Mouse (Mus musculus) kidney, postnatal 25 days (tissue): Measurements from ENCODE around the gene Ipo9.
A peak's percentile ranks its signal among the peaks of the same experiment; 100 is the strongest.

Experiments used
- DNase-seq, 2 experiments: peaks; one replicate each; pipeline ENCODE4 v3.0.0; 2021; ENCODE audit warnings: mixed read lengths in 2 of 2

Gene Ipo9

DNA sequence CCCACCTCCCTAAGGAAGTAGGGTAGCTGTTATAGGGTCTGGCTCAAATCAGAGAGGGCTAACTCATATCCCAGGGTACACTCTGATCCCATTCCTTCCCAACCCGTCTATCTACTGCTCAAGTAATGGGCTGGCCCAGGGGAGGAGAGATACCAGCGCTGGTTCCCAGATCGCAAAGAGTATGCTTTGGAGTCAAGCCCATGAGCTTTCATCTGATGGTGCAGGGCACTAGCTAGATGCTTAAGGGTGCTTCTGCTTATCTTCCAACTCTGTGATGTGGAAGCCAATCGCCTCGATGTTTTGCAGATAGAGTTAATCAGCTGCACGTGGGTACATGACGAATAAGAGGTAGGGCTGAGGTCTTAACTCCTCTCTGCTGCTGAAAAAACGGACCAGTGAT is 62.7 kb downstream of the Ipo9 start:
- DNase-seq, result no peak

DNA sequence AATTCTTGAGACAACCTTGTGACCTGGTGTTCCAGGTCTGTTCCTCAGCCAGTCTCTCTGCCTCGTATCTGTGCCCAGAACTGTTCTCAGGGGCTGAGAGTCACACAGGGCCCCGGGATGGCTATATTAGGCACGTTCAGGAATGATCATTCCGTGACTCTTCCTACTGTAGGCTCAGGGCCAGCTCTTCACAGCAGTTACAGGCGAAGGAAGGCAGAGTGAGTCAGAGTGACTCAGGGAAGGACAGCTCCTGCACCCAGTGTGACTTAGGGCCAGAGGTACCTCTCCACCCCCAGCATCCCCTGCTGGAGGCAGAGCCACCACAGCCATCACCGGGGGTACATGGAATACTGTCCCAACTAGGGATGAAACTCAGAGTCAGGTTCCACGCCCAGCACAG is 63.3 kb downstream of the Ipo9 start:
- DNase-seq, result no peak

GRCm38 (mm10) chr1:135366380-135366779 is 63.9 kb downstream of the Ipo9 start:
- peak; percentile 16 to 59 for DNase-seq

DNA sequence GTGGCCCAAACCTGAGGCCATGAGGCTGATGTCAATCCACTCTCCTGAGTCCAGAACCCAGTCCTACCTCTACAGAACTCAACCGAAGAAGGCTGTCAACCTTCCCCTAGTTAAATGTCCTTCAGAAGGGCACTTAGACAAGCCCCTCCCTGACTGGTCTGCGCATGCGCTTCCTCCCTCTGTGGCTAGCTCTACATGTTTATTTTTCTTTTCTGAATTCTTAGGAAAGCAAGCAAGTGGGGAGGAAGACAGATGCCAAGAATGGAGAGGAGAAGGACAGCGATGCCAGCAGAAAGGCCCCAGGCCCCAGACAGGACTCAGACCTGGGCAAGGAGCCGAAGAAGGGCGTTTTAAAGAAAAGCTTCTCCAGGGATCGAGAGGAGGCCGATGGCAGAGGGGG is 66.9 kb downstream of the Ipo9 start:
- DNase-seq, result no peak

DNA sequence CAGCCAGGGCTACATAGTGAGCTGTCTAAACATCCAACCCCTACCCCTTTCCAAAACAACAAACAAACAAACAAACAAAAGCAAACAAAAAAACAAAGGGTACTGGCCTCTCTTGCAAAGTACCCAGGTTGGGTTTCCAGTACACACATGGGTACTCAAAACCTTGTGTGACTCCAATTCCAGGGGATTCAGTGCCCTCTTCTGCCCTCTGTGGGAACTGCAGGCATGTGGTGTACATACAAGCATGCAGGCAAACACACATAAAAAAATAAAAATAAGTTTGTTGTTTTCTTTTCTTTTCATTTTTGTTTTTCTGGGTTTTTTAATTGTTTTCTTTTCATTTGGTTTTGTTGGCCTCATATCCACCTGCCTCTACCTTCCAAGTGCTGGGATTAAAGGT is 68.2 kb downstream of the Ipo9 start:
- no peak for DNase-seq

DNA sequence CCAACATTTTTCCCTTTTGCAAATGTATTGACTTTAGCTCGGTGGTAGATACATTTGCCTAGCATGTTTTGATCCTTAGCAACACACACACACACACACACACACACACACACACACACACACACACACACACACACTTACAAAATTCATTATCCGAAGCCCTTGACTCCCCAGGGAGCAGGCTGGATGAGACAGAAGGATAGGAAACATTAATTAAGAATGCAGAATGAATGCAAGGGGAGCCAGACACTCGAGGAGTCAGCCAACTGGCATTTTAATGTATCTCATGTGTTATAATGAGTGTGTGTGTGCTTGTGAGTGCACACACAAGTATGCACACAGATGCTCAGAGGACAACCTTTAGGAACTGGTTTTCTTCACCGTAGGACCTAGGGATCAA is 68.8 kb downstream of the Ipo9 start:
- DNase-seq, result no peak

- DNase-seq, result no peak
Measured at GRCm38 (mm10) chr1:135359071-135359470, 71.2 kb downstream of the Ipo9 start.

DNA sequence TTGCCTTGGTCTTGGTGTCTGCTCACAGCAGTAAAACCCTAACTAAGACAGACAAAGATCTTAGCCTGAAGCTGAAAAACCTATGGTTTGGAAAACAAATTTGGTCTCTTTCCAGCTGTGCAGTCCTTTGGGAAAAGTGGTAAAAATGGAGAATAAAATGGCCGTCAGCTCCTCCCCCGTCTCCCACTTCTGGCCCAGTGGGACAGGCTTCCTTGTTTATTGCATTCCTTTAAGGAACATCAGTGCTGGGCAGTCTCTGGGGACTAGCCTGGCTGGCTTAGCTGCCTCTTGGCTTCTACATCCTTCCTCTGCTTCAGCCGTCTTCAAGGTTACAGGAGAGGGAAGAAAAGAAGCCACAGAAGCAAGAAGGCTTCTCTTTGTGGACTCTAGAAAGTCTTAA is 78.3 kb downstream of the Ipo9 start:
- DNase-seq, result peak; percentile 46 to 68

- peak; percentile 28 to 71 for DNase-seq
Measured at GRCm38 (mm10) chr1:135347498-135348169, 82.7 kb downstream of the Ipo9 start.

- DNase-seq, result no peak
Measured at GRCm38 (mm10) chr1:135346891-135347290, 83.4 kb downstream of the Ipo9 start.

DNA sequence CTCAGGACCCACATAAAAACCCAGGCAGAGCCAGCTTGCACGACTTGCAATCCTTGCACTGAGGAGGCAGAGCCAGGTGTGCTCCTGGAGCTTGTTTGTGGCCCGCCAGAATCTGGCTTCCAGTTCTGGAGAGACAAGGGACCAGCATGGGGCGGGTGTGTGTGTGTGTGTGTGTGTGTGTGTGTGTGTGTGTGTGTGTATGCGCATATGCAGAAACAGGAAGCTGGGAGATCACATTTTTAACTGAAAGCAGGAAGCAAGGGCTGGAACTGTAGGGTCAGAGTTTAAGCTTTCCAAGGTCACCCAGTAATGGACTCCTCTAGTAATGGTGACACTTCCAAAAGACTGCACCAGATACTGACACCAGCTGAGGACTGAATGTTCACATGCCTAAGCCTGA is 86.3 kb downstream of the Ipo9 start:
- peak in 1 of 2 experiments; percentile 31 for DNase-seq

GRCm38 (mm10) chr1:135341947-135342346 is 88.4 kb downstream of the Ipo9 start:
- DNase-seq, result peak; percentile 26 to 52
